Mouse (Mus musculus): ENCODE results near the gene Zscan29.

- TF ChIP-seq CTCF (IDR thresholded peaks at IDR 0.05; ENCODE audit: low read depth, low read length) (no peak), POLR2A (IDR thresholded peaks at IDR 0.05; ENCODE audit: borderline replicate concordance, low read depth, low read length) (no peak)
Measured at GRCm38 (mm10) chr2:121195466-121195865, 24.5 kb upstream of the Zscan29 start.

Measured in bone marrow macrophage, adult 2 months (primary cell).